Mouse (Mus musculus) forebrain, embryonic 13.5 days (tissue): ENCODE measurements at regions not wholly inside any gene's neighbourhood (a gene's known extent, or its start where the extent isn't known, plus 50 kb on each side); places are given as distances from the start of the nearest gene placed in this dataset.
A peak's percentile ranks its signal among the peaks of the same experiment; 100 is the strongest.

Experiments
- ATAC-seq: fragments of 200-750 bp; cut with Nextera tagmentation; 2 replicates; pipeline ENCODE4 v1.8.0; 2017
- H3K27ac ChIP-seq: fragments of 300-500 bp; sonication (generic); 2 replicates; pipeline ENCODE4 v1.5.1; 2015; ENCODE audit warnings: inconsistent platforms, mild to moderate bottlenecking, moderate library complexity
- H3K27me3 ChIP-seq: fragments of 300-500 bp; sonication (generic); 2 replicates; pipeline ENCODE4 v1.6.1; 2015; ENCODE audit warnings: mild to moderate bottlenecking, inconsistent platforms
- H3K36me3 ChIP-seq: fragments of 300-500 bp; sonication (generic); 2 replicates; pipeline ENCODE4 v1.6.1; 2015; ENCODE audit warnings: mild to moderate bottlenecking, inconsistent platforms; ENCODE audit not compliant: poor library complexity, severe bottlenecking
- H3K4me1 ChIP-seq: fragments of 300-500 bp; sonication (generic); 2 replicates; pipeline ENCODE4 v1.6.1; 2015; ENCODE audit warnings: inconsistent platforms
- H3K4me2 ChIP-seq: fragments of 300-500 bp; sonication (generic); 2 replicates; pipeline ENCODE4 v1.6.1; 2015; ENCODE audit warnings: inconsistent platforms, mild to moderate bottlenecking, moderate library complexity
- H3K4me3 ChIP-seq: fragments of 300-500 bp; sonication (generic); 2 replicates; pipeline ENCODE4 v1.5.1; 2015; ENCODE audit warnings: mild to moderate bottlenecking, inconsistent platforms
- H3K9ac ChIP-seq: fragments of 300-500 bp; sonication (generic); 2 replicates; pipeline ENCODE4 v1.6.1; 2015; ENCODE audit warnings: mild to moderate bottlenecking, inconsistent platforms
- H3K9me3 ChIP-seq: fragments of 300-500 bp; sonication (generic); replicated peaks from 2 replicates; pipeline ENCODE4 v1.6.1; 2016; ENCODE audit warnings: inconsistent platforms
- WGBS: fragments of 180-500 bp; shearing (Covaris S2); methylation state at CpG from one replicate; pipeline ENCODE4 v1.1.7; 2015; 5-methylcytosine and 5-hydroxymethylcytosine counted together

- Histone ChIP-seq H3K27ac (no peak overlapping the region), H3K9ac (no peak overlapping the region), H3K4me2 (no peak overlapping the region), H3K4me3 (no peak overlapping the region), H3K36me3 (no peaks in the 10 kb centered on the region), H3K9me3 (no peaks in the 10 kb centered on the region), H3K4me1 (no peaks in the 10 kb centered on the region), H3K27me3 (no peaks in the 10 kb centered on the region)
- WGBS, result 86% methylated on average over 8 of the region's 8 CpGs
- no peak for ATAC-seq
Measured at GRCm38 (mm10) chr13:114237391-114237790, 150.7 kb downstream of the Ndufs4 start.

GRCm38 (mm10) chr13:114235892-114236291 lies 152.2 kb downstream of the Ndufs4 start:
- no peak for ATAC-seq
- H3K4me2 ChIP-seq, result no peak overlapping the region
- 83% methylated on average over 4 of the region's 4 CpGs for WGBS
- no peak overlapping the region for H3K27ac ChIP-seq
- H3K4me3 ChIP-seq, result no peak overlapping the region
- H3K9ac ChIP-seq, result no peak overlapping the region
- no peaks in the 10 kb centered on the region for H3K4me1 ChIP-seq
- no peaks in the 10 kb centered on the region for H3K9me3 ChIP-seq
- no peaks in the 10 kb centered on the region for H3K27me3 ChIP-seq
- H3K36me3 ChIP-seq, result no peaks in the 10 kb centered on the region

GRCm38 (mm10) chr13:114232203-114232602 lies 155.9 kb downstream of the Ndufs4 start:
- Histone ChIP-seq H3K36me3 (no peaks in the 10 kb centered on the region), H3K27me3 (no peaks in the 10 kb centered on the region), H3K27ac (no peak overlapping the region), H3K9ac (no peak overlapping the region), H3K4me1 (no peaks in the 10 kb centered on the region), H3K9me3 (no peaks in the 10 kb centered on the region), H3K4me3 (no peak overlapping the region), H3K4me2 (no peak overlapping the region)
- 91% methylated on average over 3 of the region's 3 CpGs for WGBS
- ATAC-seq, result no peak

GRCm38 (mm10) chr13:114230557-114230956 lies 157.5 kb downstream of the Ndufs4 start:
- no peak for ATAC-seq
- H3K27ac ChIP-seq, result no peak overlapping the region
- 95% methylated on average over 4 of the region's 4 CpGs for WGBS
- no peaks in the 10 kb centered on the region for H3K4me1 ChIP-seq
- H3K27me3 ChIP-seq, result no peaks in the 10 kb centered on the region
- H3K36me3 ChIP-seq, result no peaks in the 10 kb centered on the region
- no peak overlapping the region for H3K4me2 ChIP-seq
- H3K4me3 ChIP-seq, result no peak overlapping the region
- H3K9me3 ChIP-seq, result no peaks in the 10 kb centered on the region
- no peak overlapping the region for H3K9ac ChIP-seq

- 48% methylated on average over 4 of the region's 4 CpGs for WGBS
- Histone ChIP-seq H3K27ac (no peak overlapping the region), H3K4me2 (no peak overlapping the region), H3K9ac (no peak overlapping the region), H3K36me3 (no peaks in the 10 kb centered on the region), H3K27me3 (no peaks in the 10 kb centered on the region), H3K4me3 (no peak overlapping the region), H3K4me1 (no peaks in the 10 kb centered on the region), H3K9me3 (no peaks in the 10 kb centered on the region)
- ATAC-seq, result no peak
Measured at GRCm38 (mm10) chr13:114227046-114227445, 161.0 kb downstream of the Ndufs4 start.

GRCm38 (mm10) chr13:114226291-114226925 lies 161.7 kb downstream of the Ndufs4 start:
- no peaks in the 10 kb centered on the region for H3K9me3 ChIP-seq
- no peak overlapping the region for H3K9ac ChIP-seq
- no peak for ATAC-seq
- H3K4me1 ChIP-seq, result no peaks in the 10 kb centered on the region
- H3K4me2 ChIP-seq, result no peak overlapping the region
- no peak overlapping the region for H3K4me3 ChIP-seq
- no peaks in the 10 kb centered on the region for H3K27me3 ChIP-seq
- WGBS, result 49% methylated on average over 7 of the region's 7 CpGs
- H3K27ac ChIP-seq, result no peak overlapping the region
- no peaks in the 10 kb centered on the region for H3K36me3 ChIP-seq

- Histone ChIP-seq H3K27me3 (no peaks in the 10 kb centered on the region), H3K27ac (0 out of 2 replicates have a peak overlapping the region, but pooled peaks have one; percentile 6), H3K4me2 (no peak overlapping the region), H3K4me3 (no peak overlapping the region), H3K4me1 (peaks cover 17% of the 10 kb centered on the region), H3K9ac (no peak overlapping the region), H3K9me3 (no peaks in the 10 kb centered on the region), H3K36me3 (no peaks in the 10 kb centered on the region)
- 51% methylated on average over 5 of the region's 5 CpGs for WGBS
- ATAC-seq, result peak; percentile 78
Measured at GRCm38 (mm10) chr13:114219870-114220492, 168.1 kb downstream of the Ndufs4 start.

GRCm38 (mm10) chr13:114215044-114215443 lies 173.0 kb downstream of the Ndufs4 start:
- no peak overlapping the region for H3K27ac ChIP-seq
- H3K27me3 ChIP-seq, result no peaks in the 10 kb centered on the region
- H3K9ac ChIP-seq, result no peak overlapping the region
- H3K9me3 ChIP-seq, result no peaks in the 10 kb centered on the region
- no peak overlapping the region for H3K4me3 ChIP-seq
- H3K4me2 ChIP-seq, result no peak overlapping the region
- H3K4me1 ChIP-seq, result peaks cover 12% of the 10 kb centered on the region
- no peak for ATAC-seq
- H3K36me3 ChIP-seq, result no peaks in the 10 kb centered on the region
- WGBS, result 81% methylated on average over 4 of the region's 4 CpGs
